Mouse (Mus musculus) E14TG2a.4 (cell line): ENCODE measurements at regions not wholly inside any gene's neighbourhood (a gene's known extent, or its start where the extent isn't known, plus 50 kb on each side); places are given as distances from the start of the nearest gene placed in this dataset.
A peak's percentile ranks its signal among the peaks of the same experiment; 100 is the strongest.
"Not testable (repeated sequence)": the region's sequence is repeated elsewhere in the genome, so short reads cannot be mapped to it uniquely, and the experiment has no call there.

Source experiments
- H3K27me3 ChIP-seq: 2 replicates; pipeline ENCODE4 v1.6.1; 2014; ENCODE audit warnings: low read length, control low read depth; ENCODE audit not compliant: insufficient read depth
- H3K36me3 ChIP-seq: 2 replicates; pipeline ENCODE4 v1.6.1; 2014; ENCODE audit warnings: low read length, control low read depth; ENCODE audit not compliant: insufficient read depth
- H3K4me1 ChIP-seq: replicated peaks from 2 replicates; pipeline ENCODE4 v1.6.1; 2014; ENCODE audit warnings: low read depth, low read length, control low read depth
- H3K4me3 ChIP-seq: replicated peaks from 2 replicates; pipeline ENCODE4 v1.5.1; 2014; ENCODE audit warnings: mild to moderate bottlenecking, low read length
- H3K9me3 ChIP-seq: 2 replicates; pipeline ENCODE4 v1.6.1; 2014; ENCODE audit warnings: low read length, control low read depth
- CTCF ChIP-seq: conservative IDR thresholded peaks from 2 replicates; pipeline ENCODE4 v1.5.1; 2014; ENCODE audit warnings: low read length
- NANOG ChIP-seq: IDR thresholded peaks from 2 replicates; pipeline ENCODE4 v1.6.1; 2014; ENCODE audit warnings: borderline replicate concordance, low read length, mixed read lengths
- POU5F1 ChIP-seq: IDR thresholded peaks from 2 replicates; pipeline ENCODE4 v1.6.1; 2014; ENCODE audit warnings: low read length, borderline replicate concordance

GRCm38 (mm10) chr6:37645551-37645950 lies 115.6 kb downstream of the Akr1d1 start:
- no peaks in the 10 kb centered on the region for H3K27me3 ChIP-seq
- no peak overlapping the region for H3K4me3 ChIP-seq
- no peaks in the 10 kb centered on the region for H3K36me3 ChIP-seq
- TF ChIP-seq NANOG: no peak
- TF ChIP-seq POU5F1: no peak
- TF ChIP-seq CTCF: no peak
- peaks cover 27% of the 10 kb centered on the region for H3K4me1 ChIP-seq
- no peaks in the 10 kb centered on the region for H3K9me3 ChIP-seq

- peaks cover 69% of the 10 kb centered on the region for H3K4me1 ChIP-seq
- H3K9me3 ChIP-seq, H3K36me3 ChIP-seq, H3K4me3 ChIP-seq, H3K27me3 ChIP-seq: not testable (repeated sequence)
Measured at GRCm38 (mm10) chr6:37657300-37657699, 127.3 kb downstream of the Akr1d1 start.

GRCm38 (mm10) chr6:37658021-37658650 lies 128.2 kb downstream of the Akr1d1 start:
- H3K27me3 ChIP-seq: no peaks in the 10 kb centered on the region
- TF ChIP-seq NANOG (peak; percentile 90), CTCF (no peak), POU5F1 (peak; percentile 98)

GRCm38 (mm10) chr6:37662747-37663146 lies 132.8 kb downstream of the Akr1d1 start:
- H3K27me3 ChIP-seq: no peaks in the 10 kb centered on the region
- TF ChIP-seq NANOG: no peak
- no peak for TF ChIP-seq CTCF
- TF ChIP-seq POU5F1: no peak
- H3K4me1 ChIP-seq: peaks cover 52% of the 10 kb centered on the region
- no peaks in the 10 kb centered on the region for H3K9me3 ChIP-seq
- H3K36me3 ChIP-seq: no peaks in the 10 kb centered on the region
- no peak overlapping the region for H3K4me3 ChIP-seq

More at GRCm38 (mm10) chr6:37658021-37658650, 128.2 kb downstream of the Akr1d1 start:
- H3K9me3 ChIP-seq: no peaks in the 10 kb centered on the region
- no peaks in the 10 kb centered on the region for H3K36me3 ChIP-seq
- H3K4me3 ChIP-seq: no peak overlapping the region
- H3K4me1 ChIP-seq: peaks cover 77% of the 10 kb centered on the region

GRCm38 (mm10) chr6:37665576-37665975 lies 135.6 kb downstream of the Akr1d1 start:
- Histone ChIP-seq H3K27me3 (no peaks in the 10 kb centered on the region), H3K4me3 (no peak overlapping the region), H3K36me3 (no peaks in the 10 kb centered on the region), H3K4me1 (peaks cover 32% of the 10 kb centered on the region), H3K9me3 (no peaks in the 10 kb centered on the region)
- TF ChIP-seq NANOG (no peak), CTCF (no peak), POU5F1 (no peak)

GRCm38 (mm10) chr6:37669407-37669806 lies 139.4 kb downstream of the Akr1d1 start:
- Histone ChIP-seq H3K4me3 (no peak overlapping the region), H3K27me3 (no peaks in the 10 kb centered on the region), H3K4me1 (peaks cover 7% of the 10 kb centered on the region), H3K36me3 (no peaks in the 10 kb centered on the region), H3K9me3 (peaks cover 10% of the 10 kb centered on the region)
- TF ChIP-seq NANOG (no peak), POU5F1 (no peak), CTCF (no peak)

GRCm38 (mm10) chr6:37670701-37671100 lies 140.7 kb downstream of the Akr1d1 start:
- TF ChIP-seq NANOG (no peak), POU5F1 (no peak), CTCF (no peak)
- H3K36me3 ChIP-seq: no peaks in the 10 kb centered on the region
- H3K27me3 ChIP-seq: no peaks in the 10 kb centered on the region
- peaks cover 10% of the 10 kb centered on the region for H3K9me3 ChIP-seq
- H3K4me3 ChIP-seq: no peak overlapping the region
- H3K4me1 ChIP-seq: peaks cover 7% of the 10 kb centered on the region

- H3K9me3 ChIP-seq: peaks cover 12% of the 10 kb centered on the region
- H3K4me3 ChIP-seq: no peak overlapping the region
- peaks cover 4% of the 10 kb centered on the region; the same call in 1 of the 2 replicates for H3K27me3 ChIP-seq
- TF ChIP-seq CTCF (no peak), NANOG (no peak), POU5F1 (no peak)
- H3K4me1 ChIP-seq: peaks cover 21% of the 10 kb centered on the region
- no peaks in the 10 kb centered on the region for H3K36me3 ChIP-seq
Measured at GRCm38 (mm10) chr6:37679871-37680270, 149.9 kb downstream of the Akr1d1 start.

GRCm38 (mm10) chr6:37681331-37681730 lies 151.4 kb downstream of the Akr1d1 start:
- H3K27me3 ChIP-seq, H3K4me3 ChIP-seq, H3K36me3 ChIP-seq: not testable (repeated sequence)
- Histone ChIP-seq H3K9me3 (peaks cover 12% of the 10 kb centered on the region), H3K4me1 (peaks cover 25% of the 10 kb centered on the region)

GRCm38 (mm10) chr6:37686094-37686493 lies 156.1 kb downstream of the Akr1d1 start:
- H3K27me3 ChIP-seq: peaks cover 16% of the 10 kb centered on the region
- H3K9me3 ChIP-seq: peaks cover 19% of the 10 kb centered on the region
- H3K4me3 ChIP-seq: peak overlapping the region; percentile 72
- TF ChIP-seq NANOG (no peak), POU5F1 (no peak), CTCF (no peak)
- H3K4me1 ChIP-seq: peaks cover 47% of the 10 kb centered on the region
- H3K36me3 ChIP-seq: no peaks in the 10 kb centered on the region
